Mouse (Mus musculus) liver, embryonic 14.5 days (tissue): Measurements from ENCODE around the gene Dnah8. TPM values are rescaled to one million over a fixed set of nuclear protein-coding genes. Genes with fewer than 3 reads are reported as not detected.
A peak's percentile ranks its signal among the peaks of the same experiment; 100 is the strongest.

ENCODE experiments used
- ATAC-seq: fragments of 200-750 bp; cut with Nextera tagmentation; 2 replicates; pipeline ENCODE4 v1.8.0; 2017; ENCODE audit warnings: moderate number of reproducible peaks, mild to moderate bottlenecking, moderate library complexity; ENCODE audit not compliant: insufficient read depth
- DNase-seq, 3 experiments: peaks; one replicate each; pipeline ENCODE4 v3.0.0-alpha.2; 2012 to 2013; ENCODE audit warnings: low read depth in 3 of 3, low spot score in 3 of 3
- H3K27ac ChIP-seq: fragments of 300-500 bp; sonication (generic); 2 replicates; pipeline ENCODE4 v1.5.1; 2014; ENCODE audit warnings: moderate library complexity, mild to moderate bottlenecking, control low read depth, inconsistent platforms
- H3K27me3 ChIP-seq: fragments of 300-500 bp; sonication (generic); 2 replicates; pipeline ENCODE4 v1.6.1; 2014; ENCODE audit warnings: mild to moderate bottlenecking, low read length, moderate library complexity; ENCODE audit not compliant: control insufficient read depth, insufficient read depth
- H3K36me3 ChIP-seq: fragments of 300-500 bp; sonication (generic); replicated peaks from 2 replicates; pipeline ENCODE4 v1.6.1; 2014; ENCODE audit warnings: low read depth; ENCODE audit not compliant: control insufficient read depth, insufficient read depth
- H3K4me1 ChIP-seq, 2 experiments: fragments of 200-500 bp in 1 of 2; fragments of 300-500 bp in 1 of 2; sonication (generic) in 1 of 2; replicated peaks; 2 replicates each; pipeline ENCODE4 v1.6.1; 2012 to 2014; ENCODE audit warnings: antibody characterized with exemption in 1 of 2, inconsistent platforms in 1 of 2, low read length in 1 of 2; ENCODE audit not compliant: control insufficient read depth in 2 of 2, insufficient read depth in 2 of 2
- H3K4me2 ChIP-seq: fragments of 300-500 bp; sonication (generic); 2 replicates; pipeline ENCODE4 v1.6.1; 2014; ENCODE audit warnings: low read depth, mild to moderate bottlenecking, control low read depth, moderate library complexity
- H3K4me3 ChIP-seq, 2 experiments: fragments of 200-500 bp in 1 of 2; fragments of 300-500 bp in 1 of 2; sonication (generic) in 1 of 2; 2 replicates each; pipeline ENCODE4 v1.5.1; 2012 to 2014; ENCODE audit warnings: low read depth in 2 of 2, low read length in 2 of 2, mild to moderate bottlenecking in 2 of 2, control low read depth in 1 of 2, inconsistent platforms in 1 of 2, moderate library complexity in 1 of 2; ENCODE audit not compliant: insufficient read depth in 1 of 2
- H3K9ac ChIP-seq: fragments of 300-500 bp; sonication (generic); replicated peaks from 2 replicates; pipeline ENCODE4 v1.6.1; 2014; ENCODE audit warnings: mild to moderate bottlenecking, control low read depth, moderate library complexity
- H3K9me3 ChIP-seq: fragments of 300-500 bp; sonication (generic); 2 replicates; pipeline ENCODE4 v1.6.1; 2016; ENCODE audit warnings: low read length, mixed read lengths; ENCODE audit not compliant: control insufficient read depth
- CTCF ChIP-seq: IDR thresholded peaks from 2 replicates; pipeline ENCODE4 v1.5.1; 2016; ENCODE audit warnings: antibody characterized with exemption, low read depth, control low read depth
- EP300 ChIP-seq: IDR thresholded peaks from 2 replicates; pipeline ENCODE4 v1.6.1; 2016; ENCODE audit warnings: antibody characterized with exemption, low read depth
- WGBS: fragments of 180-500 bp; shearing (Covaris S2); extraction: QIAGEN DNeasy Blood & Tissue Kit; methylation state at CpG from one replicate; pipeline ENCODE4 v1.1.7; 2014; ENCODE audit not compliant: insufficient replicate concordance; 5-methylcytosine and 5-hydroxymethylcytosine counted together
- polyA plus RNA-seq, 2 experiments: library from polyadenylated mRNA; depleted of rRNA in 1 of 2; stranded (reverse) in 1 of 2; unstranded in 1 of 2; fragments of >200 nt; fragmentation: Nextera tagmentation in 1 of 2; extraction: Ambion mirVana in 1 of 2; gene quantifications; 2 replicates each; pipeline versions ENCODE4 v1.2.1 to v1.2.3; 2012 to 2014

Gene Dnah8
- polyA plus RNA-seq, 2 experiments, result 0.83 to 1.8 TPM

DNA sequence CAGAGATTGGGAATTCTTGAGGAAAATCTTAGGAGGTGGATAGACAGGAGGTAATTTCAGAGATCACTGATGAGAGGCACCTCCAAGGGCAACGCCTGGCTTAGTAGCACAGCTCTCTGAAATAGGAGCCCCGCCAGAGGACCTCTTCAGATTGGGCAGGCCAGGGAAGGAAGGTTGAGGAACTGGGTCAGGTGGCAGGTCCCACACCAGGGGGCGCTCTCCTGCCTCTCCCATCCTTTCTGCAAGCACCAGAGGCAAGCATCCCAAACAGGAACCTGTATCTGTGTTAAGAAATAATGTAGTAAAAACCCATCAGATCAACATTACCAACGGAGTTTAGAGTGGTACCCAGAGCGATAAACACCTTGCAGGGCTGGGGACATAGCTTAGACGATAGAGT, 113.6 kb downstream of the Dnah8 start:
- 40% methylated on average over 6 of the region's 6 CpGs for WGBS
- no peak for ATAC-seq
- peak; percentile 68 for TF ChIP-seq CTCF
- TF ChIP-seq EP300, result no peak
- Histone ChIP-seq H3K4me2 (no peak overlapping the region), H3K36me3 (no peaks in the 10 kb centered on the region), H3K9ac (no peak overlapping the region), H3K4me1 (no peaks in the 10 kb centered on the region), H3K27ac (no peak overlapping the region), H3K27me3 (no peaks in the 10 kb centered on the region), H3K9me3 (no peaks in the 10 kb centered on the region; the same call in 1 of the 2 replicates), H3K4me3 (no peak overlapping the region)
- peak in 1 of 3 experiments; percentile 3 for DNase-seq

DNA sequence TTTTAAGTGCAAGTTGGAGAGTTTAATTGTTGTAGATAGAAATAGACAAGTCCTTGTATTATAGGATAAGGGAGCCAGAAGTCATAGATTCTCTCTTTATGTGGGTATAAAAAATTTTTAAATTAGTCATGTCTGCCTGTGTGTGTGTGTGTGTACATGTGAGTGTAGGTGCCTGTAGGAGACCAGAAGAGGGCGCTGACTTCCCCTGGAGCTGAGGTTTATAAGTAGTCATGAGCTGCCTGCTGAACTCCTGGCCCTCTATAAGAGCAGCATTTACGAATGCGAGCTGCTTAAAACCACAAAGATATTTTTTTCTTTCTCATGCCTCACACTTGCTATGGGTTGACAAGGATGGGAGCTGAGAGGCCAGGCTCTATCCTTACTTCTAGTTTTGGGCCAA, 115.6 kb downstream of the Dnah8 start:
- H3K27ac ChIP-seq, result no peak overlapping the region
- TF ChIP-seq CTCF (no peak), EP300 (no peak)
- no peak overlapping the region for H3K4me3 ChIP-seq
- DNase-seq (no peak), ATAC-seq (no peak)
- H3K36me3 ChIP-seq, result no peaks in the 10 kb centered on the region
- no peaks in the 10 kb centered on the region for H3K27me3 ChIP-seq
- no peaks in the 10 kb centered on the region for H3K4me1 ChIP-seq
- H3K9me3 ChIP-seq, result no peaks in the 10 kb centered on the region; the same call in 1 of the 2 replicates
- H3K9ac ChIP-seq, result no peak overlapping the region
- H3K4me2 ChIP-seq, result no peak overlapping the region
- WGBS, result 60% methylated on average over 3 of the region's 3 CpGs

DNA sequence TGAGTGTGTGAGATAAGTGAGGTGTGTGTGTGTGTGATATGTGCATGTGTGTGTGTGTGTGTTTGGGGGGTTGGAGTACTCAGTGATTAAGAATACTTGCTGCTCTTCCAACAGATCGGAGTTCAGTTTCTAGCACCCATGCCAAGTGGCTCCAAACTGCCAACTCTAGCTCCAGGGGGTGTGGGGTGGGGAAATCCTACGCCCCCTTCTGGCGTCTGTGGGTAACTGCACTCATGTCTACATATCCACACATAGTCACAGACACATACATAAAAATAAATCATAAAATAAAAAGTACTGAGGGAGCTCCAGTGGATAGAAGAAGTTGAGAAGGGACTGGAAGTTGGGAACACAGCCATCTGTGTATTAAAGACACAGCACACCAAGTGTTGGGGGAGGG, 119.8 kb downstream of the Dnah8 start:
- no peaks in the 10 kb centered on the region for H3K36me3 ChIP-seq
- no peaks in the 10 kb centered on the region for H3K27me3 ChIP-seq
- H3K9me3 ChIP-seq, result no peaks in the 10 kb centered on the region
- H3K27ac ChIP-seq, result no peak overlapping the region
- 43% methylated on average over 3 of the region's 3 CpGs for WGBS
- TF ChIP-seq CTCF, result peak; percentile 31
- TF ChIP-seq EP300, result no peak
- no peak for DNase-seq
- H3K4me3 ChIP-seq, result no peak overlapping the region
- no peak for ATAC-seq
- no peak overlapping the region for H3K4me2 ChIP-seq
- no peaks in the 10 kb centered on the region for H3K4me1 ChIP-seq
- H3K9ac ChIP-seq, result no peak overlapping the region

DNA sequence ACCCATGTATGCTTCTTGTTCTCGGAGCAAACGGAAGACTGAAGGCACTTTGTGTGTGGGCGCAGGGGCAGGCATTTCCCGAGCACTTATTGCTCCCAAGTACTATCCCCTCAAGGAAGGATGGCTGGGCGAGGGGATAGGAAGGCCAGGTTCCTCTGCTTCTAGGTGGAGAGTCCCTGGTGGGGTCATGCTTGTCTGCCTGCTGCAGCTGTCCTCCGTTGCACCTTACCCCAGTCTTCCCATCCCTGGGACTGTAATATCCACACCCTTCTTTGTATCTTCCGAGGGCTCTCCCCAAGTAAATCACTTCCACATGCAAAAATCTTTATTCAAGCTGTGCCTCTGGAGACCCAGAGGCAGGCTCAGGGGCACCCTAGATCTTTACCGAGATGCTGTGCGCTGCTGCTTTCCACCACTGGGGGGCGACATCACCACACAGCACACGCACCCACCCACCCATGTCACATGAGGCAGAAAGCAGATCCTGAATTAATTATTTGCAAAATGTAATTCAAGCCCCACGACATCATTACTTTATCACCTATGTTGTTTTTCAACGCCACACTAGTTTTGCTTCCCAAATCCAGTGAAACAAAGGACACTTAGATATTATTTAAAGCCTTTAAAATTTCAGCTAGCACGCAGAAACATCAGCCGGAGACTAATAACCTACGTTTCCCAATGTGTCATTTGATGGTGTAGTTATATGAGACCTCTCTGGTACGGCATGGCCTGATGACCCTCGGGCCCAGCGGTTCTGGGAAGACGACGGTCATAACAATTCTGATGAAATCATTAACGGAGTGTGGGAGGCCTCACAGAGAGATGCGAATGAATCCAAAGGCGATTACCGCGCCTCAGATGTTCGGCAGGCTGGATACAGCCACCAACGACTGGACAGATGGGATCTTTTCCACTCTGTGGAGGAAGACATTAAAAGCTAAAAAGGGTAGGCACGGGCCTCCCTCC, 122.2 kb downstream of the Dnah8 start:
- no peak for DNase-seq
- ATAC-seq, result no peak
- no peak for TF ChIP-seq EP300
- peak; percentile 93 for TF ChIP-seq CTCF
- Histone ChIP-seq H3K27ac (no peak overlapping the region), H3K4me2 (no peak overlapping the region), H3K4me3 (no peak overlapping the region), H3K27me3 (no peaks in the 10 kb centered on the region), H3K4me1 (no peaks in the 10 kb centered on the region), H3K36me3 (no peaks in the 10 kb centered on the region), H3K9ac (no peak overlapping the region), H3K9me3 (no peaks in the 10 kb centered on the region)
- 58% methylated on average over 29 of the region's 29 CpGs for WGBS

DNA sequence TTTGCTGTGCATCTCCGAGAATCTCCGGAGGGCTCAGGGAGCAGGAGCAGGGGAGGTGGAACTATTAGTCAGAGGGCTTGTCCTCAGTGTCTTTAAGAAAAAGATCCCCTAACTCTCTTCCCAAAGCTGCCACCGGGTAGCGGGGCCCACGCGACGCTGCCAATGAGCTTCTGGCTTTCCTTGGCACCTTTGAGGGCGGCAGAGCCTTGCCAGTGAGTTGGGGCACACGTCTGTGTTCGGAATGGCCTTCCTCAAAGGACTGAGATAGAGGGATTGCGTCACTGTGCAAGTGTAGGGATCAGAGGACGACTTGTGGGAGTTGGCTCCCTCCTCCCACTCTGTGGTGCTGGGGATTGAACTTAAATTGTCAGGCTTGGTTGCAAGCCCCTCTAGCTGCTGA, 125.2 kb downstream of the Dnah8 start:
- ATAC-seq (no peak), DNase-seq (no peak)
- Histone ChIP-seq H3K4me2 (no peak overlapping the region), H3K9me3 (no peaks in the 10 kb centered on the region), H3K36me3 (no peaks in the 10 kb centered on the region), H3K4me3 (no peak overlapping the region), H3K9ac (no peak overlapping the region), H3K27me3 (no peaks in the 10 kb centered on the region), H3K4me1 (no peaks in the 10 kb centered on the region), H3K27ac (no peak overlapping the region)
- TF ChIP-seq EP300 (no peak), CTCF (no peak)
- 77% methylated on average over 12 of the region's 12 CpGs for WGBS
